ENCODE assay signal across 8 mouse cellular contexts in genomic region chr2:73385641-73386355, GRCm38 (mm10). TPM values are rescaled to one million over a fixed set of nuclear protein-coding genes. Genes with fewer than 3 reads are reported as not detected.
DNase-seq lines count a peak whose midpoint lies in the region; ATAC-seq lines count a peak whose summit lies in the region.

No protein-coding gene starts in this region.

- H3K27me3 ChIP-seq in heart, embryonic 13.5 days (replicated peaks): no peaks in the 10 kb centered on the region
- peaks cover 11% of the 10 kb centered on the region; the same call in 1 of the 2 replicates for H3K27me3 ChIP-seq in limb, embryonic 10.5 days (ENCODE audit: low read depth, poor library complexity, severe bottlenecking)

- peak overlapping the region; percentile 98 for H3K4me2 ChIP-seq in heart, embryonic 13.5 days

- 1% methylated on average over 29 of the region's 29 CpGs for WGBS in heart, embryonic 13.5 days
- WGBS in limb, embryonic 10.5 days: 2% methylated on average over 29 of the region's 29 CpGs

- H3K9ac ChIP-seq in heart, embryonic 13.5 days: peak overlapping the region; percentile 83

- DNase-seq in heart, postnatal 4 days: no peak
- DNase-seq in MEL-GATA-1-ER (ENCODE audit: extremely low read depth, low read depth): peak; percentile 20
- no peak for DNase-seq in limb, embryonic 10.5 days (ENCODE audit: low spot score)
- DNase-seq in neural tube, embryonic 10.5 days (ENCODE audit: extremely low spot score, low spot score): peak; percentile 16
- DNase-seq in urinary bladder, adult 2 months (ENCODE audit: low spot score): no peak

- H3K36me3 ChIP-seq in heart, embryonic 13.5 days: no peaks in the 10 kb centered on the region
- no peaks in the 10 kb centered on the region for H3K36me3 ChIP-seq in limb, embryonic 10.5 days

- ATAC-seq in heart, embryonic 13.5 days (ENCODE audit: extremely low read depth, insufficient number of reproducible peaks, low FRiP score, low TSS enrichment): peak; percentile 21; the same call in 1 of the 2 replicates
- peak; percentile 52 for ATAC-seq in erythroid progenitor cell, adult 5-6 weeks (replicated peaks; ENCODE audit: low FRiP score, poor library complexity, severe bottlenecking)
- ATAC-seq in CD4-positive, CD25-positive, alpha-beta regulatory T cell, adult 4 months: no peak

- H3K4me1 ChIP-seq in heart, embryonic 13.5 days: peaks cover 8% of the 10 kb centered on the region; the same call in 1 of the 2 replicates
- H3K4me1 ChIP-seq in limb, embryonic 10.5 days: peaks cover 9% of the 10 kb centered on the region

- peak overlapping the region; percentile 76 for H3K4me3 ChIP-seq in heart, embryonic 13.5 days
- H3K4me3 ChIP-seq in limb, embryonic 10.5 days: peak overlapping the region; percentile 68

- H3K27ac ChIP-seq in heart, embryonic 13.5 days (replicated peaks): peak overlapping the region; percentile 72
- peak overlapping the region; percentile 79 for H3K27ac ChIP-seq in limb, embryonic 10.5 days

- H3K9me3 ChIP-seq in heart, embryonic 13.5 days: no peaks in the 10 kb centered on the region
- no peaks in the 10 kb centered on the region for H3K9me3 ChIP-seq in limb, embryonic 10.5 days (replicated peaks)

RNA-seq across cellular contexts. Expression of gene Gpr155, which starts 0.6 kb away (rescaled TPM):
- 4.8 and 4.9 TPM in 2 replicates for polyA plus RNA-seq in heart, embryonic 13.5 days (2015; fragmentation: Nextera tagmentation; extraction: Ambion mirVana)
- 1 to 10 TPM; 7.6 TPM for total RNA-seq in heart, postnatal 4 days (2021)
- total RNA-seq in erythroid progenitor cell, adult 5-6 weeks (2015; ENCODE audit: low replicate concordance): 25.2 and 31.0 TPM in 2 replicates
- 27.2 and 29.7 TPM in 2 replicates for total RNA-seq in erythroid progenitor cell, adult 5-6 weeks (2017; ENCODE audit: low replicate concordance)
- polyA plus RNA-seq in limb, embryonic 10.5 days (2016; fragmentation: Nextera tagmentation; extraction: Ambion mirVana): 1.4 and 2.4 TPM in 2 replicates
- polyA plus RNA-seq in CD4-positive, CD25-positive, alpha-beta regulatory T cell, adult 4 months (2017; shearing (Covaris generic)): 10 to 100 TPM; 13.4 to 22.5 TPM
- 3.9 and 5.5 TPM in 2 replicates for polyA plus RNA-seq in urinary bladder, adult 2 months (2012; rRNA removed)

Comparison
In these comparisons a context has a peak if more than half of its experiments do, and no peak if none do; other contexts are left out.
1. DNase-seq: peak in MEL-GATA-1-ER (single experiment) and neural tube, embryonic 10.5 days (single experiment); none in heart, postnatal 4 days (single experiment), limb, embryonic 10.5 days (single experiment) and urinary bladder, adult 2 months (single experiment).